ENCODE assay signal across 9 mouse cellular contexts in genomic region chr5:98253838-98254821, GRCm38 (mm10). TPM values are rescaled to one million over a fixed set of nuclear protein-coding genes. Genes with fewer than 3 reads are reported as not detected.
DNase-seq lines count a peak whose midpoint lies in the region; ATAC-seq and TF ChIP-seq lines count a peak whose summit lies in the region.
"Had no signal": no experiment of that assay in that cellular context is flagged by ENCODE, and none has a peak within 500 bp of the region (broad histone marks: within the 10 kb centered on the region; RNA-seq: fewer than 3 reads in every experiment).

Fgf5 (plus strand) TSS chr5:98254184.

- 1% methylated on average over 77 of the region's 80 CpGs for WGBS in lung, adult 2 months
- under 1% methylated on average over 70 of the region's 80 CpGs for WGBS in kidney, embryonic 16.5 days
- WGBS in liver, embryonic 14.5 days (ENCODE audit: insufficient replicate concordance), result 1% methylated on average over 77 of the region's 80 CpGs

- H3K9me3 ChIP-seq in kidney, embryonic 16.5 days (ENCODE audit: low read length), result no peaks in the 10 kb centered on the region
- no peaks in the 10 kb centered on the region for H3K9me3 ChIP-seq in liver, embryonic 14.5 days (ENCODE audit: control insufficient read depth, low read length)

- H3K27ac ChIP-seq in kidney, embryonic 16.5 days (ENCODE audit: low read length), result no peak within 1 kb of the TSS
- H3K27ac ChIP-seq in liver, embryonic 14.5 days, result no peak within 1 kb of the TSS
- H3K27ac ChIP-seq: macrophage had no signal

- peak within 1 kb of the TSS; percentile 36 for H3K4me3 ChIP-seq in lung, adult 2 months (replicated peaks; ENCODE audit: extremely low read depth, low read depth, low read length)
- peak within 1 kb of the TSS; percentile 62 for H3K4me3 ChIP-seq in kidney, embryonic 16.5 days (ENCODE audit: low read length)
- H3K4me3 ChIP-seq in liver, embryonic 14.5 days (ENCODE audit: insufficient read depth in 1 of 2, low read depth in 2 of 2, low read length in 2 of 2), result peak within 1 kb of the TSS; percentile 6 to 36; a peak in 3 of 4 replicates

- TF ChIP-seq CTCF in lung, adult 2 months (IDR thresholded peaks at IDR 0.05; ENCODE audit: insufficient read depth, low read length), result no peak
- no peak for TF ChIP-seq CTCF in liver, embryonic 14.5 days (IDR thresholded peaks at IDR 0.05; ENCODE audit: low read depth)

- H3K4me1 ChIP-seq in lung, adult 2 months (ENCODE audit: control insufficient read depth, insufficient read depth, low read length), result no peaks in the 10 kb centered on the region
- peaks cover 13% of the 10 kb centered on the region for H3K4me1 ChIP-seq in kidney, embryonic 16.5 days (ENCODE audit: insufficient read depth, low read length)
- H3K4me1 ChIP-seq in liver, embryonic 14.5 days (replicated peaks; ENCODE audit: control insufficient read depth in 2 of 2, insufficient read depth in 2 of 2, low read length in 1 of 2), result no peaks in the 10 kb centered on the region

- peak within 1 kb of the TSS; percentile 100 for H3K4me2 ChIP-seq in kidney, embryonic 16.5 days (replicated peaks; ENCODE audit: low read depth, low read length)
- peak within 1 kb of the TSS; percentile 46 for H3K4me2 ChIP-seq in liver, embryonic 14.5 days (ENCODE audit: low read depth)

- peak within 1 kb of the TSS; percentile 46 for H3K9ac ChIP-seq in kidney, embryonic 16.5 days (replicated peaks; ENCODE audit: low read length)
- no peak within 1 kb of the TSS for H3K9ac ChIP-seq in liver, embryonic 14.5 days (replicated peaks)

- H3K36me3 ChIP-seq in kidney, embryonic 16.5 days (ENCODE audit: insufficient read depth, low read length), result no peaks in the 10 kb centered on the region
- no peaks in the 10 kb centered on the region for H3K36me3 ChIP-seq in liver, embryonic 14.5 days (replicated peaks; ENCODE audit: control insufficient read depth, insufficient read depth, low read depth)

- H3K27me3 ChIP-seq in kidney, embryonic 16.5 days (ENCODE audit: insufficient read depth, low read length), result peaks cover 65% of the 10 kb centered on the region
- peaks cover 26% of the 10 kb centered on the region for H3K27me3 ChIP-seq in liver, embryonic 14.5 days (ENCODE audit: control insufficient read depth, insufficient read depth, low read length)

- ATAC-seq in kidney, embryonic 16.5 days (ENCODE audit: low FRiP score, low TSS enrichment), result peak; percentile 81
- no peak for ATAC-seq in liver, embryonic 14.5 days (ENCODE audit: insufficient read depth)

- no peak for TF ChIP-seq POLR2A in lung, adult 2 months (IDR thresholded peaks at IDR 0.05; ENCODE audit: borderline replicate concordance, extremely low read depth, low read depth, low read length)

- DNase-seq in lung, adult 2 months, result no peak
- DNase-seq in lung, adult 18-20 months, result no peak
- DNase-seq in cerebellum, postnatal 25 days, result peak; percentile 58 to 64
- DNase-seq in frontal cortex, postnatal 36 days (ENCODE audit: low spot score in 2 of 2), result peak; percentile 50 to 64
- DNase-seq in liver, embryonic 14.5 days (ENCODE audit: low read depth in 3 of 3, low spot score in 3 of 3), result no peak
- DNase-seq in retina, postnatal 7 days (ENCODE audit: low read depth, low spot score), result peak; percentile 46
- no peak for DNase-seq in spleen, adult 18-20 months

- no peak for TF ChIP-seq EP300 in liver, embryonic 14.5 days (IDR thresholded peaks at IDR 0.05; ENCODE audit: low read depth)

RNA-seq across cellular contexts. Expression of gene Fgf5, which starts in this region (rescaled TPM):
- polyA plus RNA-seq in lung, adult 2 months (2012; rRNA removed), result not detected in 2 replicates
- 0.12 and 0.55 TPM in 2 replicates for polyA plus RNA-seq in kidney, embryonic 16.5 days (2015; fragmentation: Nextera tagmentation; extraction: Ambion mirVana)
- 0.01 TPM in 1 of 2 replicates, not detected in the other for polyA plus RNA-seq in liver, embryonic 14.5 days (2012; rRNA removed)
- 0.15 and 0.19 TPM in 2 replicates for polyA plus RNA-seq in liver, embryonic 14.5 days (2014; fragmentation: Nextera tagmentation; extraction: Ambion mirVana)
- polyA plus RNA-seq: macrophage had no signal

Comparison
In these comparisons a context has a peak if more than half of its experiments do, and no peak if none do; other contexts are left out.
1. Peak in ATAC-seq, H3K4me3 ChIP-seq, H3K9ac ChIP-seq and H3K4me2 ChIP-seq in kidney, embryonic 16.5 days; RNA of the gene not detected or under 1 TPM.
2. DNase-seq: peak in cerebellum, postnatal 25 days (2 of 2), frontal cortex, postnatal 36 days (2 of 2) and retina, postnatal 7 days (single experiment); none in lung, adult 2 months (single experiment), lung, adult 18-20 months (0 of 2), liver, embryonic 14.5 days (0 of 3) and spleen, adult 18-20 months (0 of 2).
3. Peak in every context shown above with its lines, with median percentiles within 50 percentile points of each other: H3K4me3 ChIP-seq.